Mouse (Mus musculus) erythroid progenitor cell, adult 5-6 weeks (primary cell): ENCODE results near the gene Ddx39. TPM values are rescaled to one million over a fixed set of nuclear protein-coding genes. Genes with fewer than 3 reads are reported as not detected.

Experiments used
- ATAC-seq: replicated peaks from 2 replicates; pipeline ENCODE4 v1.8.0; 2016; ENCODE audit warnings: moderate number of reproducible peaks, mild to moderate bottlenecking, moderate TSS enrichment, inconsistent platforms; ENCODE audit not compliant: poor library complexity, low FRiP score, severe bottlenecking
- total RNA-seq, 2 experiments: library from RNA; stranded (forward) in 1 of 2; stranded (reverse) in 1 of 2; fragments of 150-400 nt in 1 of 2; fragments of 186-747, 209-891 nt in 1 of 2; gene quantifications; 2 replicates each; pipeline versions ENCODE4 v1.2.3 to v1.2.4; 2015 to 2017; ENCODE audit warnings: low replicate concordance in 2 of 2

Ddx39 gene
- total RNA-seq, 2 experiments from 2014 or later, result 47.4 to 90.1 TPM

DNA sequence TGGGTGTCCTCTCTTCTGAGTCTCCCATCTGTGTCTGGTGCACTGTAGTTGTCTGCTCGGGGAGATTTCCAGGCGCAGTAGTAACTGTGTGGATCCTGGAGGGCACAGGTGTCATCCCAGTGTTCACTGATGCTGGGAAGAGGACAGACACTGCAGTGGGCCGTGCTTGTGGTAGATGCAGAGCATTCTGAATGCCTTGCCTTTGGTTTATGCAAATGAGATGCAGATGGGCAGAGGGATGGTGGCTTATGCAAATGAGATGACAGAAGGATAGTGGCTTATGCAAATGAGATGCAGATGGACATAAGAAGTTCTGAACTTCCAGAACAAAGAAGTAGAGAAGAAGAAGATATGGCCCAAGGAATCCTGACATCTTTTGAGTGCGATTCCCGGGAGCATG lies 16.9 kb downstream of the Ddx39 start:
- ATAC-seq, result no peak

- no peak for ATAC-seq
Measured at GRCm38 (mm10) chr8:83732919-83733318, 17.9 kb downstream of the Ddx39 start.

GRCm38 (mm10) chr8:83736681-83737080 lies 21.7 kb downstream of the Ddx39 start:
- ATAC-seq, result no peak

DNA sequence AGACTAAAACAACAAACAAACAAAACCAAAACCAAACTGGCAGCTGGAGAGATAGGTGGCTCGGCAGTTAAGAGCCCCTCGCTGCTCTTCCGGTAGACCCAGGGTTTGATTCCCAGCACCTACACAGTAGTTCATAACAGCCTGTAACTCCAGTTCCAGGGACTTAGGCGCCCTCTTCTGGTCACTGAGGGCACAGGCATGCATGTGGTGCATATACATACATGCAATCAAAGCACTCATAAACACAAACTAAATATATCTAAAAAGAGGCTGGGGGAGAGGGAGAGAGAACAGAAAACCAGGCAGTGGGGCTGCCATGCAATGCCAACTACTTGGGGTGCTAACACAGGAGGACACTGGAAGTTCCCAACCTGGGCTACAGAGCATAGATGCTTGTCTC lies 22.4 kb downstream of the Ddx39 start:
- ATAC-seq, result no peak

GRCm38 (mm10) chr8:83737852-83738562 lies 23.0 kb downstream of the Ddx39 start:
- no peak for ATAC-seq

DNA sequence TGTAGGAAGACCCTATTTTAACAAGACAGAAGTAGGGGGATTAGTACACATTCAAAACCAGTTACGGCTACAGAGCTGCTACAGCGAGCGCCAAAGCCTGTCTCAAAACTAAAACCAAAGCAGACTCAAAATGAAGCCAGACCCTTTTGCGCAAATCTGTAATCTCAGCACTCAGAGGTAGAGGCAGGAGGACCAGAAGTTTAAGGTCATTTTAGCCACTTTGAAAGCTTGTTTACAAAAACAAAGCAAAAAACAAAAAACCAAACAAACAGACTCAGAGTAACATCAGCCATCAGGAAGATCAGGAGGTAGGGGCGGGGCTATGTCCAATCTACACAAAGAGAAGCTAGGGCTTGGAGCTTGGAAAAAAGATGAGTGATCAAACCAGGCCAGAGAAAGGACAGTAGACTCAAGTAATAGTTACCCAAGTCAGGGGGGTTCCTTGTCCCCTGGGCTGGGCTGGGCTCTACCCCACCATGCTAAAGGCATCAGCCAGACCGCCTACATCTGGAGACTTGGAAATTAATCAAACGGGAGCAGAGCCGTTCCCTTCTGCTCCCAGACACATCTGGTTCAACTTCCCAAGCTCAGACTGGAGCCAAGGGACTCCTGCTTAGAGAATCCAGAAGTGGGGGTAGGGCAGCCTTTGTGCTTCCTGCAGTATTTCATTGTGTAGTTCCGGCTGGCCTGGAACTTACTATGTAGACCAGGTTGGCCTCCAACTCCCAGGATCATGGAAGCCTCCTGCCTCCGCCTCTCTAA lies 24.2 kb downstream of the Ddx39 start:
- no peak for ATAC-seq

DNA sequence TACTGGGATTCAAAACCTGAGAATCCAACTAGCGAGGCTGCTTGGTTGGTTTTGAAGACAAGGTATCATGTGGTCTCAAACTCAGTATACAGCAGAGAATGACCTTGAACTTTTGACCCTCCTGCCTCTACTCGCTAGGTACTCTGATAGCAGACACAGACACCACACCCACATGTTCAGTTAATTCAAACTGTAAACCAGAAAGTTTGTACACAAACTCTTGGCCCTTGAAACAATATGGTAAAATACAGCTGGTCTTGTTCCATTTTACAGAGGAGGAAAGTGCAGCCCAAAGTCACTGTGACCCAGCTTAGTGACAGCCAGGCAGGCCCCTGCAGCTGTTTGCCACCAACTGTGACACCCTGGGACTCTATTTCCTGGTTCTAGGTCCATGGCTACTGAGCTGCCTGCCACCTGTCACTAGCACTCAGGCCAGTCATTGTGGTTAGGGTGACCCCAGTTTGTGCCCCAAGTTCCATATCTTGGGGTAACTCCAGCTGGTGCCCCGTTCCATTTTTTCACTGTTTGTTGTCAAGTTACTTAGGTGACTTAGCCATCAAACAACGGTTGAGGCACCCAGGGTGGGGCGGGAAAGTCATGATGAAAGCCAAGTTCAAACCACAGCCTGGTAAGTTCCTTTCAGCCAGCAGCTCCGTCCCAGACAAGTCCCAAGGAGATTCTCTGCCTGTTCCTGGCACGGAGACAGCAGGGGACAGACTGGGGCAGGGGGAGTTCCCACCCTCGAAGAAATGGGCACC lies 24.9 kb downstream of the Ddx39 start:
- ATAC-seq, result no peak

DNA sequence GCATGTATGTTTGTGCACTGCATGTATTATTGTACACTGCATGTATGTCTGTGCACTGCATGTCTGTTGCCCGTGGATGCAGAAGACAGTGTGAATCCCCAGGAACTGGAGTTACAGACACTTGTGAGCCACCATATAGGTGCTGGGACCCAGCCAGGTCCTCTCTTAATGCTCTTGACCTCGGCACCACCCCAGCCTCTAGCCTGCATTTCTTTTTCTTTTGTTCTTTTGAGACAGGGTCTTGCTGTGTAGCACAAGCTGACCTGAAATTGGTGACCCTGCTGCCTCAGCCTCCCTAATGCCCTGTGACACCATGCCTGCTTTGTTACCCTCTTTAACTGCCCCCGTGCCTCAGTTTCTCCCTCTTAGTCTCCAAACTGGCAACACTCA lies 25.6 kb downstream of the Ddx39 start:
- no peak for ATAC-seq

GRCm38 (mm10) chr8:83740976-83741741 lies 26.2 kb downstream of the Ddx39 start, which contains the start of gene Adgre5:
Adgre5 (minus strand) TSS chr8:83741326.
- ATAC-seq, result no peak

DNA sequence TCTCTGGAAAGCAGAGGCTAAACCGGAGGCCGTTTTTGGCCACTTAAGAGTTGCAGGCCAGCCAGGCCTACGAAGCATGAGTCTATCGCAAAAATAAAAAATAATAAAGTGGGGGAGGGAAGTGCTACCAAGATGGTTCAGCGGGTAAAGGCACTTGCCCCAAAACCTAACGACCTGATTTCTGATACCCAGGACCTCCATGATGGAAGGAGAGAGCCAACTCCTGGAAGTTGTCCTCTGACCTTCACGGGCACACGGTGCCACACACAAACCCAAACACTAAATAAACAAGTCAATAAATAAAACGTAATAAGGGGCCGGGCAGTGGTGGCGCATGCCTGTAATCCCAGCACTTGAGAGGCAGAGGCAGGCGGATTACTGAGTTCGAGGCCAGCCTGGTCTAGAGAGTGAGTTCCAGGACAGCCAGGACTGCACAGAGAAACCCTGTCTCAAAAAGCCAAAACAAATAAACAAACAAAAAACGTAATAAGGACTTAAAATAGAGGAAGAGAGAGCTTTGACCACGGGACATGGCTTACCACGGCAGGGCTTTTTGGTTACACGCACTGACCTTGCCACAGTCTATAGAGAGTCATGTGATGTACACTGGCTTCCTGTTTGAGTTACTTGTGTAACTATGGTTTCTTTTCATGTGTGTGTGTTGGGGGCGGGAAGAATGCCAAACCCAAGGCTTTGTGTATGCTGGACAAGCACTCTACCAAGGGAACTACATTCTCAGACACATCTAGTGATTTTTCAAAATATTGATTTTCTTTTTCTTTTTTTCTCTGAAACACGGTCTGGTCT lies 27.1 kb downstream of the Ddx39 start:
- no peak for ATAC-seq

- no peak for ATAC-seq
Measured at GRCm38 (mm10) chr8:83742968-83743367, 28.0 kb downstream of the Ddx39 start.

GRCm38 (mm10) chr8:83744070-83744469 lies 29.1 kb downstream of the Ddx39 start:
- ATAC-seq, result no peak

DNA sequence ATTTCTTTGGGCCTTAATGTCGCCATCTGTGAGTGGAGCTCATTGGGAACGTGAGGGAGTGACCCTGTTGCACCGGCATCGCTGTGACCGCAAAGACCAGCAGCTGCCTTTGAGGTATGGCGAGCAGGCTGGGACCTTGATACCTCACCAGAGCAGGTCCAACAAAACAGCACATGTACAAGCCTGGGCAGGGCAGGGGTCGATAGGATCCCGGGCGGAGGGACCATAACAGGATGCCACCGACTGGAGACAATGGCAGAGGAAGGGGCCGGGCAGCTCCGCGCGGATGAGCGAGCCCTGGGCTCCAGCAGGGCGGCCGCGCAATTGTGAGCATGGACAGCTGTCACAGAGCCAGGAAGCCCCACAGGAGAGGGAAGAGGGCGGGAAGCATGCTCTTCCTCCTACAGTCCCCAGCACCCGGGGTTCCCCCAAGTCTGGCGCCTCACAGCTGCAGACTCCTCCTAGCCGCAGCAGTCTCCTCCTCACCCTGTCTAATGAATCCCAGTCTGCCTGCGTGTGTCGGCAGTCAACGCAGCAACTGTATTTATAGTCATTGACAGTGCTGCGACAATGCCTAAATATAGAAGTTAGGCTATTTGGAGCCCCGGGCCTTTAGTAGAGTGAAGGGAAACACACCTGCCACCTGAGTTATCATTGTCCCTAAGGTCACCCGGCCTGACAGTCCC lies 32.8 kb downstream of the Ddx39 start:
- no peak for ATAC-seq

DNA sequence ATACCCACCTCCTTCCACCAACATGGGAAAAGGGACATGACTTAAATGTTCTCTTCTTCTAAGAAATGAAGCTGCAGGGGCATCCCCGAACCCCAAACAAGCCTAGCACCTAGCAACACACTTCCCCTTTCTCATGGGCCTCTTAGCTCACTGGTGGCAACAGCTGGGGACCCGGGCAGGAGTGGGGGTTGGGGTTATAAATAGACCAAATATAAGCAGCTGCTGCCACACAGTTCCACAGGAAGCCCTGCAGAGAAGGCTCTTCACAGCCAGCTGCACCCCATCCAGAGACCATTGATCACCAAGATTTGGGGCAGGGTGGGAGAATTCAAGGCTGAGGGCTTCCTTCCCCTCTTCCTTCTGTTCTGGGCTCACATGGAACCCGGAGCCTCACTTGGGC lies 33.7 kb downstream of the Ddx39 start:
- ATAC-seq, result no peak

GRCm38 (mm10) chr8:83749265-83749664 lies 34.3 kb downstream of the Ddx39 start:
- no peak for ATAC-seq

GRCm38 (mm10) chr8:83754149-83754548 lies 39.2 kb downstream of the Ddx39 start:
- ATAC-seq, result no peak

- ATAC-seq, result no peak
Measured at GRCm38 (mm10) chr8:83756273-83756672, 41.3 kb downstream of the Ddx39 start.

- no peak for ATAC-seq
Measured at GRCm38 (mm10) chr8:83757084-83757607, 42.2 kb downstream of the Ddx39 start.
